Mouse (Mus musculus): ENCODE measurements around the gene AI481877.

DNA sequence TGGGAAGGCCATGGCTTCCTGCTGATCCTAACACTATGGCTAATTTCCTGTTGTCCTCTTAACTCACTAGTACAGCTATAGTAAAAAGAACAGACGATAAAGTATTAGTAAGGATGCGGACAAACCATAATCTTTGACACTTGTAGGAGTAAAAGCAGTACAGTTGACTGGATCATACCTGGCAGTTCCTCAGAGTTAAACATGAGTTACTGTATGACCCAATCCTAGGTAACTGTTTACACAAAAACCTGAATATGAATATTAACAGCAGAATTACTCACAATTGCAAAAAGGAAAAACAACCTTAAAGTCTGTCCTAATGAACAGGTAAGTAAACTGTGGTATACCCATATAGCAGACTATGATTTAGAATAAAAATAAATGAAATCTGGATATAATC, 30.9 kb downstream of the AI481877 start:
- TF ChIP-seq CTCF (IDR thresholded peaks at IDR 0.05; ENCODE audit: extremely low read depth, insufficient read depth, low read length): no peak
- no peak for TF ChIP-seq POLR2A (IDR thresholded peaks at IDR 0.05; ENCODE audit: extremely low read depth, insufficient read depth, low read length)
